Mouse (Mus musculus): ENCODE measurements around the gene Rufy3. TPM values are rescaled to one million over a fixed set of nuclear protein-coding genes. Genes with fewer than 3 reads are reported as not detected.

Gene Rufy3
- total and polyA plus RNA-seq, 2 experiments from 2014 or later: 248 to 250 TPM

DNA sequence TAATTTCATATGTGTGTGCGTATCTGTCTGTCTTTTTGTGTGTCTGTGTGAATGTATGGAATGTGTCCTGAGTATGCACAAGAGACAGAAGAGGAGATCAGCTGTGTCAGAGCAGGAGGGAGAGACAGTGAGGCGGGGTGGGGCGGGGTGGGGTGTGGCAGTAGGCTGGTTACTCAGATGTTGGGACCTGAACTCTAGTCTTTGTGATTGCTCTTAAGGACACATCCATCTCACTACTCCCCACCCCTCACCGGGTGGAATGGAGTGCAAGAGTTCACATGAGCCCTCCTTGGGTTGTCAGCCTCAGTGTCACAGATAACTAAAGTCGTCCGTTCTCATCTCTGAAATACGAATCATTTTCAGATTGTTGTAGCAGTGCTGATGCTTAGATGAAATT, 29.3 kb downstream of the Rufy3 start:
- Histone ChIP-seq H3K4me2 (ENCODE audit: low read depth, low read length, poor library complexity, severe bottlenecking) (no peak overlapping the region), H3K36me3 (ENCODE audit: insufficient read depth, low read length) (peaks cover 14% of the 10 kb centered on the region), H3K27me3 (ENCODE audit: insufficient read depth, low read length) (no peaks in the 10 kb centered on the region), H3K9ac (replicated peaks; ENCODE audit: low read length, poor library complexity, severe bottlenecking) (no peak overlapping the region), H3K27ac (ENCODE audit: low read depth, low read length) (no peak overlapping the region), H3K4me3 (ENCODE audit: low read depth, low read length) (no peak overlapping the region), H3K4me1 (ENCODE audit: insufficient read depth, low read length) (no peaks in the 10 kb centered on the region), H3K9me3 (ENCODE audit: low read length) (no peaks in the 10 kb centered on the region)
- ATAC-seq (ENCODE audit: low FRiP score) (no peak), DNase-seq (ENCODE audit: low spot score) (no peak)
- 92% methylated on average over 7 of the region's 7 CpGs for WGBS
- no peak for TF ChIP-seq CTCF (IDR thresholded peaks at IDR 0.05)

- peaks cover 14% of the 10 kb centered on the region for H3K36me3 ChIP-seq (ENCODE audit: insufficient read depth, low read length)
- no peak overlapping the region for H3K9ac ChIP-seq (replicated peaks; ENCODE audit: low read length, poor library complexity, severe bottlenecking)
- no peak overlapping the region for H3K4me3 ChIP-seq (ENCODE audit: low read depth, low read length)
- H3K27me3 ChIP-seq (ENCODE audit: insufficient read depth, low read length): no peaks in the 10 kb centered on the region
- no peak overlapping the region for H3K4me2 ChIP-seq (ENCODE audit: low read depth, low read length, poor library complexity, severe bottlenecking)
- DNase-seq (ENCODE audit: low spot score): no peak
- no peak overlapping the region for H3K27ac ChIP-seq (ENCODE audit: low read depth, low read length)
- 81% methylated on average over 5 of the region's 5 CpGs for WGBS
- no peak for TF ChIP-seq CTCF (IDR thresholded peaks at IDR 0.05)
- H3K9me3 ChIP-seq (ENCODE audit: low read length): no peaks in the 10 kb centered on the region
- ATAC-seq (ENCODE audit: low FRiP score): no peak
- H3K4me1 ChIP-seq (ENCODE audit: insufficient read depth, low read length): no peaks in the 10 kb centered on the region
These were observed 31.0 kb downstream of the Rufy3 start for GRCm38 (mm10) chr5:88595537-88596455.

- Histone ChIP-seq H3K27me3 (ENCODE audit: insufficient read depth, low read length) (no peaks in the 10 kb centered on the region), H3K9me3 (ENCODE audit: low read length) (no peaks in the 10 kb centered on the region), H3K4me1 (ENCODE audit: insufficient read depth, low read length) (no peaks in the 10 kb centered on the region), H3K36me3 (ENCODE audit: insufficient read depth, low read length) (peaks cover 11% of the 10 kb centered on the region), H3K4me2 (ENCODE audit: low read depth, low read length, poor library complexity, severe bottlenecking) (no peak overlapping the region), H3K9ac (replicated peaks; ENCODE audit: low read length, poor library complexity, severe bottlenecking) (no peak overlapping the region), H3K4me3 (ENCODE audit: low read depth, low read length) (no peak overlapping the region), H3K27ac (ENCODE audit: low read depth, low read length) (no peak overlapping the region)
- 91% methylated on average over 6 of the region's 6 CpGs for WGBS
- no peak for TF ChIP-seq CTCF (IDR thresholded peaks at IDR 0.05)
- DNase-seq (ENCODE audit: low spot score) (no peak), ATAC-seq (ENCODE audit: low FRiP score) (no peak)
These were observed 34.1 kb downstream of the Rufy3 start for GRCm38 (mm10) chr5:88598961-88599360.

DNA sequence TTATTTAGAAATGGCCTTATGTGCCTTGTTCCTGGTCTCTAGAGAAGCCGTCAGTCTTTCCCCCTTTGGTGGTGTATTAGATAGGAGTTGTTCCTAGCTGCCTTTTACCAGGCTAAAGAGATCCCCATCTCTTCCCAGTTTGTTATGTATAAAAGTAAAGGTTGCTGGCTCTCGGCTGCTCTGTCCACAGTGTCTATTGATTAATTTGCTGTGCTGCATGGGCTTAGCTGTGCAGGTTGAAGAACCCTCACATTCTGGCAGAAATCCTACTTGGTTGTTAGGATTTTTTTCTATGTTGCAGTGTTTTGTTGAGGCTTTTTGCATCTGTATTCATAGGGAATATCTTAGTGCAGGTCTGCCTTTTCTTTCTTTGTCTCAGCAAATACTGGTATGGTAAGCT, 37.2 kb downstream of the Rufy3 start:
- H3K27ac ChIP-seq (ENCODE audit: low read depth, low read length): no peak overlapping the region
- no peak for ATAC-seq (ENCODE audit: low FRiP score)
- no peaks in the 10 kb centered on the region for H3K9me3 ChIP-seq (ENCODE audit: low read length)
- H3K9ac ChIP-seq (replicated peaks; ENCODE audit: low read length, poor library complexity, severe bottlenecking): no peak overlapping the region
- no peaks in the 10 kb centered on the region for H3K4me1 ChIP-seq (ENCODE audit: insufficient read depth, low read length)
- H3K27me3 ChIP-seq (ENCODE audit: insufficient read depth, low read length): no peaks in the 10 kb centered on the region
- H3K4me2 ChIP-seq (ENCODE audit: low read depth, low read length, poor library complexity, severe bottlenecking): no peak overlapping the region
- no peak for DNase-seq (ENCODE audit: low spot score)
- no peak for TF ChIP-seq CTCF (IDR thresholded peaks at IDR 0.05)
- 74% methylated on average over 2 of the region's 2 CpGs for WGBS
- H3K36me3 ChIP-seq (ENCODE audit: insufficient read depth, low read length): peaks cover 6% of the 10 kb centered on the region
- H3K4me3 ChIP-seq (ENCODE audit: low read depth, low read length): no peak overlapping the region

- H3K27me3 ChIP-seq (ENCODE audit: insufficient read depth, low read length): no peaks in the 10 kb centered on the region
- H3K9ac ChIP-seq (replicated peaks; ENCODE audit: low read length, poor library complexity, severe bottlenecking): no peak overlapping the region
- no peak overlapping the region for H3K4me3 ChIP-seq (ENCODE audit: low read depth, low read length)
- no peaks in the 10 kb centered on the region for H3K4me1 ChIP-seq (ENCODE audit: insufficient read depth, low read length)
- 88% methylated on average over 3 of the region's 3 CpGs for WGBS
- no peak for ATAC-seq (ENCODE audit: low FRiP score)
- no peaks in the 10 kb centered on the region for H3K9me3 ChIP-seq (ENCODE audit: low read length)
- no peak overlapping the region for H3K4me2 ChIP-seq (ENCODE audit: low read depth, low read length, poor library complexity, severe bottlenecking)
- no peak overlapping the region for H3K27ac ChIP-seq (ENCODE audit: low read depth, low read length)
- DNase-seq (ENCODE audit: low spot score): no peak
- peaks cover 6% of the 10 kb centered on the region for H3K36me3 ChIP-seq (ENCODE audit: insufficient read depth, low read length)
- no peak for TF ChIP-seq CTCF (IDR thresholded peaks at IDR 0.05)
These were observed 37.9 kb downstream of the Rufy3 start for GRCm38 (mm10) chr5:88602713-88603112.

DNA sequence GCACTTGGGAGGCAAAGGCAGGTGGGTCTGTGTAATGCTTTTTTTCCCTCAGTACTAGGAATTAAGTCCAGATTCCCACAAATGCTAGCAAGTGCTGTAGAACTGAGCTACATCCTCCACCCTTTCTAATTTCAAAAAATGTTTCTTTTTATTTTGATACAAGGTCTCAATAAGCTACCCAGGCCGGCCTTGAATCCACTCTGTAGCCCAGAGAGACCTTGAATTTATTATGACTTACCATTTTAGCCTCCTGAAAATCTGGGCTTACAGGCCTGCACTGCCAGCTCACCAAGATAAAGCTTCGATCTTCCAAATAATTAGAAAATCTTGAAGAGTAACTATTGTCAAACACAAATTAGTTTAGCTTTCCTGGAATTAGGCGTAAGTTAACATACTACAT, 39.2 kb downstream of the Rufy3 start:
- no peak overlapping the region for H3K4me2 ChIP-seq (ENCODE audit: low read depth, low read length, poor library complexity, severe bottlenecking)

More for the DNA sequence above, 39.2 kb downstream of the Rufy3 start:
- Histone ChIP-seq H3K27me3 (ENCODE audit: insufficient read depth, low read length) (no peaks in the 10 kb centered on the region), H3K27ac (ENCODE audit: low read depth, low read length) (no peak overlapping the region), H3K4me3 (ENCODE audit: low read depth, low read length) (no peak overlapping the region), H3K9ac (replicated peaks; ENCODE audit: low read length, poor library complexity, severe bottlenecking) (no peak overlapping the region), H3K36me3 (ENCODE audit: insufficient read depth, low read length) (peaks cover 4% of the 10 kb centered on the region), H3K4me1 (ENCODE audit: insufficient read depth, low read length) (no peaks in the 10 kb centered on the region), H3K9me3 (ENCODE audit: low read length) (no peaks in the 10 kb centered on the region)
- no peak for TF ChIP-seq CTCF (IDR thresholded peaks at IDR 0.05)
- 94% methylated on average over 3 of the region's 3 CpGs for WGBS
- ATAC-seq (ENCODE audit: low FRiP score): no peak
- no peak for DNase-seq (ENCODE audit: low spot score)
